Mouse (Mus musculus): ENCODE measurements around the gene Cd63.

DNA sequence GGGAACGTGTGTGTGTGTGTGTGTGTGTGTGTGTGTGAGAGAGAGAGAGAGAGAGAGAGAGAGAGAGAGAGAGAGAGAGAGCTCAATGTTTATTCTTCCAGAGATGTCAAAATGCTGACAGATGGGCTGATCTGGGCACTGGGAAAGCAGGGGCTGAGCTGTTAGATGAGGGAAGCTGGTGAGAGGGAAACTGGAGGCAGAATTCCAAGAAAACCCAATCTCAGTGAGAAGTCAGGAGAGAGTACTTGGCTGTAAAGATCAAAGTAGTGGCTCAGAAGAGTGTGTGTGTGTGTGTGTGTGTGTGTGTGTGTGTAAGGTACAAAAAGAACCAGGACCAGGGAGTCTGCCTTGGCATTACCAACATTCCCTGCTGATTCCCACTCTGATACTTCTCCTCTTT is 3.3 kb upstream of the Cd63 start:
- TF ChIP-seq USF1 (IDR thresholded peaks at IDR 0.05; ENCODE audit: low read depth) (no peak), POLR2A (IDR thresholded peaks at IDR 0.05; ENCODE audit: insufficient read length, low read depth) (no peak), POLR2AphosphoS2 (IDR thresholded peaks at IDR 0.05; ENCODE audit: insufficient read length, low read depth) (no peak)
